Mouse (Mus musculus): ENCODE measurements around the gene Stra6l.

- TF ChIP-seq CTCF (IDR thresholded peaks at IDR 0.05; ENCODE audit: extremely low read depth, insufficient read depth, insufficient read length, insufficient replicate concordance) (no peak), POLR2A (IDR thresholded peaks at IDR 0.05; ENCODE audit: low read depth, low read length) (no peak)
Measured at GRCm38 (mm10) chr4:45808034-45808433, 40.4 kb upstream of the Stra6l start.
